Mouse (Mus musculus): ENCODE results near the gene Hoxc4. TPM values are rescaled to one million over a fixed set of nuclear protein-coding genes. Genes with fewer than 3 reads are reported as not detected.

Hoxc4 gene
- polyA plus RNA-seq, 1 experiment from 2014 or later: 69.5 TPM

GRCm38 (mm10) chr15:103083598-103083997, 64.9 kb downstream of the Hoxc4 start:
- Histone ChIP-seq H3K36me3 (no peaks in the 10 kb centered on the region), H3K4me3 (no peak overlapping the region), H3K4me2 (replicated peaks) (no peak overlapping the region), H3K9me3 (no peaks in the 10 kb centered on the region), H3K27me3 (replicated peaks) (no peaks in the 10 kb centered on the region), H3K4me1 (peaks cover 49% of the 10 kb centered on the region), H3K9ac (no peak overlapping the region), H3K27ac (no peak overlapping the region)
- 88% methylated on average over 1 of the region's 1 CpGs for WGBS
- no peak for ATAC-seq (ENCODE audit: low FRiP score, low read depth)

GRCm38 (mm10) chr15:103084944-103085343, 66.2 kb downstream of the Hoxc4 start:
- no peak overlapping the region for H3K4me2 ChIP-seq (replicated peaks)
- H3K9me3 ChIP-seq: no peaks in the 10 kb centered on the region
- no peaks in the 10 kb centered on the region for H3K27me3 ChIP-seq (replicated peaks)
- no peak for ATAC-seq (ENCODE audit: low FRiP score, low read depth)
- WGBS: 71% methylated on average over 1 of the region's 1 CpGs
- H3K27ac ChIP-seq: no peak overlapping the region
- H3K36me3 ChIP-seq: no peaks in the 10 kb centered on the region
- no peak overlapping the region for H3K4me3 ChIP-seq
- peaks cover 58% of the 10 kb centered on the region for H3K4me1 ChIP-seq
- no peak overlapping the region for H3K9ac ChIP-seq

GRCm38 (mm10) chr15:103085831-103086671, 67.3 kb downstream of the Hoxc4 start:
- H3K4me3 ChIP-seq: peak overlapping the region; percentile 32
- H3K27ac ChIP-seq: peak overlapping the region; percentile 90
- peak; percentile 69 for ATAC-seq (ENCODE audit: low FRiP score, low read depth)
- H3K9ac ChIP-seq: peak overlapping the region; percentile 65
- WGBS: 3% methylated on average over 61 of the region's 61 CpGs
- no peaks in the 10 kb centered on the region for H3K27me3 ChIP-seq (replicated peaks)
- H3K9me3 ChIP-seq: no peaks in the 10 kb centered on the region
- H3K4me1 ChIP-seq: peaks cover 69% of the 10 kb centered on the region
- H3K4me2 ChIP-seq (replicated peaks): peak overlapping the region; percentile 73
- H3K36me3 ChIP-seq: peaks cover 3% of the 10 kb centered on the region; the same call in 1 of the 2 replicates

MicroRNAs encoded within 50 kb of the gene (microRNA counts, 519-probe panel; counts per million panel counts)
- microRNA mmu-miR-615-3p (4,312 counts per million, percentile 78 among the panel's probes with 10 or more counts), microRNA mmu-miR-615-5p (342 counts per million, percentile 67 among the panel's probes with 10 or more counts)

Small RNAs within 50 kb of the gene (microRNA-seq; reads per million reads assigned to microRNA genes)
- gene Mir196a-2 (1,976 reads per million, percentile 84 among the genes with 10 or more reads in this experiment), gene Mir615 (18,044 reads per million, percentile 97 among the genes with 10 or more reads in this experiment)

Other genes starting within 250 kb of the Hoxc4 start
- 6.5 and 17.7 TPM in 2 replicates for gene Hoxc13, start 97.8 kb upstream of the Hoxc4 start, polyA plus RNA-seq (2016; fragmentation: Nextera tagmentation; extraction: Ambion mirVana)
- gene Hoxc12, start 82.2 kb upstream of the Hoxc4 start, polyA plus RNA-seq (2016; fragmentation: Nextera tagmentation; extraction: Ambion mirVana): 8.1 and 14.2 TPM in 2 replicates
- 4.3 and 5.7 TPM in 2 replicates for gene Hoxc11, start 64.5 kb upstream of the Hoxc4 start, polyA plus RNA-seq (2016; fragmentation: Nextera tagmentation; extraction: Ambion mirVana)
- 62.1 and 77.3 TPM in 2 replicates for gene Hoxc10, start 52.1 kb upstream of the Hoxc4 start, polyA plus RNA-seq (2016; fragmentation: Nextera tagmentation; extraction: Ambion mirVana)
- 32.1 and 35.5 TPM in 2 replicates for gene Hoxc5, start 51.5 kb upstream of the Hoxc4 start, polyA plus RNA-seq (2016; fragmentation: Nextera tagmentation; extraction: Ambion mirVana)
- gene Hoxc9, start 42.5 kb upstream of the Hoxc4 start, polyA plus RNA-seq (2016; fragmentation: Nextera tagmentation; extraction: Ambion mirVana): 45.2 and 47.4 TPM in 2 replicates
- gene Hoxc8, start 28.3 kb upstream of the Hoxc4 start, polyA plus RNA-seq (2016; fragmentation: Nextera tagmentation; extraction: Ambion mirVana): 44.5 and 65.6 TPM in 2 replicates
- gene Hoxc6, start 20.7 kb upstream of the Hoxc4 start, polyA plus RNA-seq (2016; fragmentation: Nextera tagmentation; extraction: Ambion mirVana): 68.8 and 77.1 TPM in 2 replicates
- 66.6 and 68.0 TPM in 2 replicates for gene Smug1, start 148.2 kb downstream of the Hoxc4 start, polyA plus RNA-seq (2016; fragmentation: Nextera tagmentation; extraction: Ambion mirVana)
- 149 and 157 TPM in 2 replicates for gene Cbx5, start 220.9 kb downstream of the Hoxc4 start, polyA plus RNA-seq (2016; fragmentation: Nextera tagmentation; extraction: Ambion mirVana)
- gene Hnrnpa1, start 221.5 kb downstream of the Hoxc4 start, polyA plus RNA-seq (2016; fragmentation: Nextera tagmentation; extraction: Ambion mirVana): 1,154 and 1,199 TPM in 2 replicates
- 3.2 and 4.3 TPM in 2 replicates for gene Nfe2, start 239.5 kb downstream of the Hoxc4 start, polyA plus RNA-seq (2016; fragmentation: Nextera tagmentation; extraction: Ambion mirVana)

Measured in neural tube, embryonic 12.5 days (tissue).